Mouse (Mus musculus): Measurements from ENCODE around the gene Slc22a20.

DNA sequence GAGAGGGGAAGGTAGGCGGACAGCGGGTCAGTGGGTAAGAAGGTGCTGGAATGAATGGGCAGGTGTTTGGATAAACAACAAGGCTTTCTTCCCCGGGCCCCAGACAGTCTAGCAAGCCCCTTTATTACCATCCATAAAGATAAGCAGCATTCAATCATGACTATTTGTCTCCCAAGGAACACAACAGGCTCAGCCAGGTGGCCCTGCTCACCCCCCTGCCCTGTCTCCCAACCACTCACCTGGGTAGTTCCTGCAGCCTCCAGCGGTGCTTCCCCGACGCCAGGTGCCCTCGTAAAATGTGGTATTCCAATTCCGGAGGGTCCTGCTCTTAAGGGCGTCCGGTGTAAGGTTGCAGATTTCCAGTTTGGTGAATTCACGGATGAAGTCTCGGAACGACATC is 21.1 kb upstream of the Slc22a20 start:
- TF ChIP-seq CTCF (IDR thresholded peaks at IDR 0.05; ENCODE audit: low read depth): no peak
- TF ChIP-seq EP300 (IDR thresholded peaks at IDR 0.05; ENCODE audit: low read depth): no peak

Data from liver, postnatal 0 days (tissue).